In genomic region chr4:127027228-127028190, GRCm38 (mm10) we compare ENCODE assay signal across 8 mouse cellular contexts. TPM values are rescaled to one million over a fixed set of nuclear protein-coding genes. Genes with fewer than 3 reads are reported as not detected.
A peak's percentile ranks its signal among the peaks of the same experiment; 100 is the strongest.
DNase-seq lines count a peak whose midpoint lies in the region; ATAC-seq and TF ChIP-seq lines count a peak whose summit lies in the region.

No protein-coding gene starts in this region.

- no peaks in the 10 kb centered on the region for H3K27me3 ChIP-seq in hindbrain, postnatal 0 days (ENCODE audit: insufficient read depth, low read length)

- peak; percentile 71 for TF ChIP-seq CTCF in hindbrain, postnatal 0 days (IDR thresholded peaks at IDR 0.05; ENCODE audit: low read depth)

- H3K4me3 ChIP-seq in hindbrain, postnatal 0 days (ENCODE audit: low read length), result no peak overlapping the region

- H3K27ac ChIP-seq in hindbrain, postnatal 0 days, result no peak overlapping the region

- peaks cover 10% of the 10 kb centered on the region; the same call in 1 of the 2 replicates for H3K4me1 ChIP-seq in hindbrain, postnatal 0 days (ENCODE audit: insufficient read depth, low read length)

- H3K9me3 ChIP-seq in hindbrain, postnatal 0 days (ENCODE audit: low read length), result no peaks in the 10 kb centered on the region

- intact Hi-C loops in left cerebral cortex, postnatal 4 days (cut with DNase I), result no loop called here

- H3K36me3 ChIP-seq in hindbrain, postnatal 0 days (ENCODE audit: insufficient read depth, low read length), result peaks cover 51% of the 10 kb centered on the region

- no peak overlapping the region for H3K4me2 ChIP-seq in hindbrain, postnatal 0 days (ENCODE audit: low read depth, low read length)

- no peak overlapping the region for H3K9ac ChIP-seq in hindbrain, postnatal 0 days (replicated peaks; ENCODE audit: low read length)

- DNase-seq in adrenal gland, adult (ENCODE audit: inconsistent age in 2 of 2, low spot score in 1 of 2), result peak; percentile 42 to 78
- no peak for DNase-seq in adrenal gland, postnatal 4 days (ENCODE audit: low spot score in 2 of 2)
- DNase-seq in left cerebral cortex, postnatal 4 days, result peak; percentile 54
- no peak for DNase-seq in left cerebral cortex, adult 11 months (ENCODE audit: low spot score)
- peak; percentile 49 to 71 for DNase-seq in adrenal gland, postnatal 36 days
- peak; percentile 75 for DNase-seq in hindbrain, postnatal 0 days (ENCODE audit: low spot score)
- DNase-seq in lung, postnatal 14 days, result peak; percentile 61
- DNase-seq in ovary, postnatal 10 days (ENCODE audit: low spot score), result no peak

- ATAC-seq in hindbrain, postnatal 0 days, result 0 out of 2 replicates have a peak, but pooled peaks have one; percentile 40

- 59% methylated on average over 4 of the region's 4 CpGs for WGBS in hindbrain, postnatal 0 days

RNA-seq across cellular contexts. Expression of gene Sfpq, which starts 6.4 kb away (rescaled TPM):
- 100 to 1,000 TPM; 282 to 365 TPM for total RNA-seq in adrenal gland, postnatal 4 days (2021)
- total RNA-seq in left cerebral cortex, postnatal 4 days (2021), result 100 to 1,000 TPM; 459 to 501 TPM
- 100 to 1,000 TPM; 145 to 225 TPM for total RNA-seq in adrenal gland, postnatal 36 days (2021)
- total RNA-seq in hindbrain, postnatal 0 days (2014; rRNA removed), result 132 and 156 TPM in 2 replicates
- 63.2 and 69.0 TPM in 2 replicates for polyA plus RNA-seq in hindbrain, postnatal 0 days (2015; fragmentation: Nextera tagmentation; extraction: Ambion mirVana)

RNA-seq across cellular contexts. Expression of gene Zmym1, which starts 33.4 kb away (rescaled TPM):
- 10 to 100 TPM; 13.3 to 13.9 TPM for total RNA-seq in adrenal gland, postnatal 4 days (2021)
- 10 to 100 TPM; 15.6 to 17.5 TPM for total RNA-seq in left cerebral cortex, postnatal 4 days (2021)
- 1 to 10 TPM; 7.7 to 7.8 TPM for total RNA-seq in adrenal gland, postnatal 36 days (2021)
- total RNA-seq in hindbrain, postnatal 0 days (2014; rRNA removed), result 6.8 and 11.3 TPM in 2 replicates
- 13.6 and 14.4 TPM in 2 replicates for polyA plus RNA-seq in hindbrain, postnatal 0 days (2015; fragmentation: Nextera tagmentation; extraction: Ambion mirVana)

RNA-seq across cellular contexts. Expression of gene Zmym6, which starts 49.7 kb away (rescaled TPM):
- 10 to 100 TPM; 23.6 to 24.2 TPM for total RNA-seq in adrenal gland, postnatal 4 days (2021)
- total RNA-seq in left cerebral cortex, postnatal 4 days (2021), result 10 to 100 TPM; 40.1 to 40.3 TPM
- total RNA-seq in adrenal gland, postnatal 36 days (2021), result 10 to 100 TPM; 12.0 to 15.3 TPM
- 20.6 and 24.5 TPM in 2 replicates for total RNA-seq in hindbrain, postnatal 0 days (2014; rRNA removed)
- polyA plus RNA-seq in hindbrain, postnatal 0 days (2015; fragmentation: Nextera tagmentation; extraction: Ambion mirVana), result 18.3 and 19.9 TPM in 2 replicates

RNA-seq across cellular contexts. Expression of gene Zmym4, which starts 59.6 kb away (rescaled TPM):
- total RNA-seq in adrenal gland, postnatal 4 days (2021), result 10 to 100 TPM; 63.6 to 74.4 TPM
- total RNA-seq in left cerebral cortex, postnatal 4 days (2021), result 10 to 100 TPM; 77.9 to 84.1 TPM
- 10 to 100 TPM; 42.9 to 46.7 TPM for total RNA-seq in adrenal gland, postnatal 36 days (2021)
- total RNA-seq in hindbrain, postnatal 0 days (2014; rRNA removed), result 42.9 and 49.9 TPM in 2 replicates
- 20.3 and 21.2 TPM in 2 replicates for polyA plus RNA-seq in hindbrain, postnatal 0 days (2015; fragmentation: Nextera tagmentation; extraction: Ambion mirVana)

Comparison
In these comparisons a context has a peak if more than half of its experiments do, and no peak if none do; other contexts are left out.
1. DNase-seq: peak in adrenal gland, adult (2 of 2), left cerebral cortex, postnatal 4 days (single experiment), adrenal gland, postnatal 36 days (2 of 2), hindbrain, postnatal 0 days (single experiment) and lung, postnatal 14 days (single experiment); none in adrenal gland, postnatal 4 days (0 of 2), left cerebral cortex, adult 11 months (single experiment) and ovary, postnatal 10 days (single experiment).